Mouse (Mus musculus) embryonic facial prominence, embryonic 15.5 days (tissue): ENCODE results near the gene H60b. TPM values are rescaled to one million over a fixed set of nuclear protein-coding genes. Genes with fewer than 3 reads are reported as not detected.
"Not testable (repeated sequence)": the region's sequence is repeated elsewhere in the genome, so short reads cannot be mapped to it uniquely, and the experiment has no call there.

Experiments
- ATAC-seq: fragments of 200-750 bp; cut with Nextera tagmentation; 2 replicates; pipeline ENCODE4 v1.8.0; 2017; ENCODE audit warnings: low read depth, moderate TSS enrichment; ENCODE audit not compliant: insufficient number of reproducible peaks, low FRiP score, low TSS enrichment
- H3K27ac ChIP-seq: fragments of 300-500 bp; sonication (generic); replicated peaks from 2 replicates; pipeline ENCODE4 v1.5.1; 2015; ENCODE audit warnings: mild to moderate bottlenecking, inconsistent platforms
- H3K27me3 ChIP-seq: fragments of 300-500 bp; sonication (generic); 2 replicates; pipeline ENCODE4 v1.6.1; 2015; ENCODE audit warnings: inconsistent platforms
- H3K36me3 ChIP-seq: fragments of 300-500 bp; sonication (generic); 2 replicates; pipeline ENCODE4 v1.6.1; 2015; ENCODE audit warnings: mild to moderate bottlenecking, inconsistent platforms
- H3K4me1 ChIP-seq: fragments of 300-500 bp; sonication (generic); 2 replicates; pipeline ENCODE4 v1.6.1; 2015; ENCODE audit warnings: inconsistent platforms
- H3K4me2 ChIP-seq: fragments of 300-500 bp; sonication (generic); replicated peaks from 2 replicates; pipeline ENCODE4 v1.6.1; 2015; ENCODE audit warnings: mild to moderate bottlenecking, inconsistent platforms
- H3K4me3 ChIP-seq: fragments of 300-500 bp; sonication (generic); replicated peaks from 2 replicates; pipeline ENCODE4 v1.5.1; 2015; ENCODE audit warnings: mild to moderate bottlenecking, inconsistent platforms
- H3K9ac ChIP-seq: fragments of 300-500 bp; sonication (generic); 2 replicates; pipeline ENCODE4 v1.6.1; 2015; ENCODE audit warnings: inconsistent platforms
- H3K9me3 ChIP-seq: fragments of 300-500 bp; sonication (generic); replicated peaks from 2 replicates; pipeline ENCODE4 v1.6.1; 2016; ENCODE audit warnings: inconsistent platforms
- WGBS: fragments of 180-500 bp; shearing (Covaris S2); methylation state at CpG from one replicate; pipeline ENCODE4 v1.1.7; 2015; 5-methylcytosine and 5-hydroxymethylcytosine counted together
- polyA plus RNA-seq: library from polyadenylated mRNA; unstranded; fragments of >200 nt; fragmentation: Nextera tagmentation; extraction: Ambion mirVana; gene quantifications from 2 replicates; pipeline ENCODE4 v1.2.1, GENCODE M21; 2015

H60b gene
- polyA plus RNA-seq, 1 experiment from 2014 or later = 0.71 TPM

DNA sequence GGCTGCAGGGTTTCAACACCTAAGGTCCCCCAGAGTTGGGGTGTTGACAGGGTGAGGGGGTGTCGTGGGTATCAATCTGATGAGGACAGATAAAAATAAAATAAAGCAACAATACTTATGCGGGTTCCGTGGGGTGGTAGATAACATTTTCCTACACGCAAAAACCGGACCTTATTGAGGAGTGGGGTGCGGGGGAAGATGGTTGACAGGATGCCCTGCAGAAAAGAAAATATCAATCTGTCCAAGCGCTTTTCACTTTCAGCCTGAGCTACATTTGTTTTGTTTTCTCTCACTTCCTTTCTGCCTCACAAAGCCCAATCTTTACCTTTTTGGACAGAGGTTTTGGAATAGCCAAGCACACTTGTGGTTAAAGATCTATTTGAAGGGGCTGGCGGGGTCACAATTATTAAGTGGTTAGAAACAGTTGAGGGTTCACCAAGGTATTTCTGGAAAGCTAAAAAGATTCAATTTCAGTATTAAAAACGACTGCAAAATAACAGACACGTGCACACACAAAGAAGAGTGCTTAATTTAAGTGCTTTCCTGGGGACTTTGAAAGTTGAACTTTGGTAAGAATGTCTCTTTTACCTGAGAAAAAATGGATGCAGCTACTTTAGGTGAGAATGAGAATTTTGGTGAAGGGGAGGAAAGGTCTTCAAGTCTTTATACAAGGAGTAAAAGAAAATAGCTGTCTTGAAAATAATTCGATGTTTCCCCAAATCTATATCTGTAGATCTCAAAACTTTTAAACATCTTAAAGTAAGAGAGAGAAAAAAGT is 6.3 kb upstream of the H60b start:
- H3K9ac ChIP-seq, H3K9me3 ChIP-seq, H3K27ac ChIP-seq, ATAC-seq, H3K36me3 ChIP-seq, H3K4me2 ChIP-seq: not testable (repeated sequence)
- 0 out of 2 replicates have a peak overlapping the region, but pooled peaks have one; percentile 69 for H3K4me3 ChIP-seq
- H3K27me3 ChIP-seq = peaks cover 57% of the 10 kb centered on the region
- peaks cover 31% of the 10 kb centered on the region for H3K4me1 ChIP-seq
- 4% methylated on average over 11 of the region's 11 CpGs for WGBS

DNA sequence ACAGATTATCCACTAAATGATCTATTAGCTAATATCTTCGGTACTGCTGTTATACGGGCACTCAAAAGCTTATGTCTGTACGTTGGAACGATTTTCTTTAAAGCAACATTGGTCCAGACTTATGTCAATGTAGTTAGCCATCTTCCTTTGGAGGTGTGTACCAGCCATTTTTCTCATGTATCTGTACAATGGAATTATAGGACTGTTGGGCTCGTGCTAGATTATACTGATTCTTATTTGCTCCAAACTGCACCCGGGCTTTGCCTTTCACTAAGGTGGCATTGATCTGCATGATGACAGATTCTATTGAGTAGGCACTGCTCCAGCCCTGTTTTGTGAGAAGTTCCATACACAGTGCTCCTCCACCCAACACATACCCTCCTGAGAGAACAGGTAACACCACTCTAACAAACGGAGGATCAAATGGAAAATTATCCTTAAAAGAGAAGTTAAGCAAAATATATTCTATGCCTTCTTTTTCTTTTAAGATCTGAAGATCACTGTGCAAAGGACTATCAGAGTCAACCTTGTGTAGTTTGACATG is 5.2 kb upstream of the H60b start:
- H3K36me3 ChIP-seq, H3K9ac ChIP-seq, H3K4me3 ChIP-seq, H3K27ac ChIP-seq, ATAC-seq, H3K4me2 ChIP-seq, H3K9me3 ChIP-seq: not testable (repeated sequence)
- peaks cover 65% of the 10 kb centered on the region for H3K27me3 ChIP-seq
- H3K4me1 ChIP-seq = peaks cover 31% of the 10 kb centered on the region
- 13% methylated on average over 7 of the region's 7 CpGs for WGBS

DNA sequence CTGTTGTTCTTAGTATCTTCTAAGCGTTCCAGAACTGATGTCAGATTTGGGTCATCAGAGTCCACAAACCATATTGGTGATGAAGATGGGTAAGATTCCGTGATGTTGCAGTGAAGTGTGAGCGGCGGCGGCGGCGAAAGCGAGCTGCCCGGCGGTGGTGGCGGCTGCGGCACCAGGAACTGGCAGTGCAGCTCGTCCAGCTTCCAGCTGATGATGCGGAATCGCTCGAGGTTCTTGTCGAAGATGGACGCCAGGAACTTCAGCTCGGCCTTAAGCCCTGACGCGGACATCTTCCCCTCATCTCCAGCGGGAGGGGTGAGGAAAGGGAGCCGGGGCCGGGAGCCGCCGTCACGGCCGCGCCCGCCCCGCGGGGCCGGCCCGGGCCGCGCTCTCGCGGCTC is 4.3 kb upstream of the H60b start:
- H3K27me3 ChIP-seq = peaks cover 74% of the 10 kb centered on the region
- not testable (repeated sequence) for H3K9me3 ChIP-seq, H3K36me3 ChIP-seq, H3K27ac ChIP-seq, H3K9ac ChIP-seq, ATAC-seq
- under 1% methylated on average over 38 of the region's 38 CpGs for WGBS
- peaks cover 37% of the 10 kb centered on the region for H3K4me1 ChIP-seq
- peak overlapping the region; percentile 33 for H3K4me3 ChIP-seq
- H3K4me2 ChIP-seq = peak overlapping the region; percentile 49

DNA sequence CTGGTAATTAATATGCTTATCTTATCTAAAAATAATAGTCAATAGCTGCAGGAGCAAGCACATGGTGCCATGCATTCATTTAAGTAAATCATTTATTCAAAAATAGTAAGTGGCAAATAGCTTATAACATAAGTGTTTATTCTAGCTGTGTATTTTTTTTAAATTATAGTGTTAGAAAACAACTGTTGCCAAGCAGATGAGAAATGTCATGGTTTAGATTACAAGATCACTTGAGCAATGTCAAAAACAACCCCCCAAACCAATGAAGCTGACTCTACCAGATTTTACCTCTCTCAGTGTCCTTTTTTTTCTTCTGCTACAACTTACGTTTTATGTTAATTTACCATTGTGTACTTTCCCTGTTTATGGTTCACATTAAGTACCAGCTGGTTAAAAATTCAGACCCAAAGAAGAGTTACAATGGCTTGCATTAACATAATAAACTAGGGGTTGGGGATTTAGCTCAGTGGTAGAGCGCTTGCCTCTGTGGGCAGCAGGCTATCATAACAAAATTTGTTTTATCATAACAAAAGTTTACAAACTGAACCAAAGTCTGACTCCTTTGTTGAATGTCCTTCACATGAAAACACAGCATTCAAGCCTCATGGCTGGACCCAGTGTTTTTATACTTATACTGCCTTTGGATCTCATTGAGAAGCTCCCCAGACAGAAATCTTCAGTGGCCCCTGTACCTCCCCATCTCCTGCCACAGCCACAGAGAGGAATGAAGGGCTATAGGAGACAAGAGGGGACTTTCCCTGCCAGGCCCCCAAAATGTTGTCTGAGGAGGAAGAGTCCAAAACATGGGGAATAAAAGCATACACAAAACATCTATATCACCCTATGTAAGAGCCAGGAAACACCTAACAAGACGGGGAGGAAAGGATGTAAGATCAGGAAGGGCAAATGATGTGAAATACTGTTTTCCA is 3.3 kb upstream of the H60b start:
- H3K9ac ChIP-seq = no peak overlapping the region
- 11% methylated on average over 3 of the region's 3 CpGs for WGBS

DNA sequence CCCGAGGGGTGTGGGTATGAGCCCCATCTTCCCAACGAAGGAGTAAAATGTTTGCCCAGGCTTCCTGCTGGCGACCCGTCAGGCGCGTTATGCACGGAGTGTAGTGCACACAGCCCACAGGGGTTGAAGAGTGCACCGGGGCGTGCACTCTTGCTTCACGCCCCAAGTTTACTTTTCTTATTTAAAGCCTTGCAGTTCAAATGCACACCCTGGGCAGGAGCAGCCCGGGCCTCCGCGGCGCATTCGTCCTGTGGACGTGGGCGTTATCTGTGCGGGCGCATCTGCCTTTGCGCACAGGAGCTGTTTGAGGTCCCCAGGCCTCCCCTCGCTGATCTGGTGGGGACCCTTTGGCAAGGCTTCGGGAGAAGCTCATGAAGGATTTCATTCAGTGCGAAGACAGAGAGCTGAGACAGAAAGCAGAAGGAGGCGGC is 760 bp downstream of the H60b start:
- Histone ChIP-seq H3K9ac (no peak overlapping the region), H3K27ac (no peak overlapping the region), H3K27me3 (peaks cover 59% of the 10 kb centered on the region), H3K9me3 (no peaks in the 10 kb centered on the region), H3K36me3 (no peaks in the 10 kb centered on the region), H3K4me3 (peak overlapping the region; percentile 39), H3K4me1 (peaks cover 16% of the 10 kb centered on the region), H3K4me2 (peak overlapping the region; percentile 56)
- WGBS = under 1% methylated on average over 24 of the region's 24 CpGs
- no peak; the same call in 1 of the 2 replicates for ATAC-seq

More for the DNA sequence above, 3.3 kb upstream of the H60b start:
- Histone ChIP-seq H3K4me3 (no peak overlapping the region), H3K4me1 (peaks cover 30% of the 10 kb centered on the region), H3K27ac (no peak overlapping the region), H3K36me3 (no peaks in the 10 kb centered on the region), H3K4me2 (no peak overlapping the region), H3K9me3 (no peaks in the 10 kb centered on the region), H3K27me3 (peaks cover 78% of the 10 kb centered on the region)
- no peak for ATAC-seq

DNA sequence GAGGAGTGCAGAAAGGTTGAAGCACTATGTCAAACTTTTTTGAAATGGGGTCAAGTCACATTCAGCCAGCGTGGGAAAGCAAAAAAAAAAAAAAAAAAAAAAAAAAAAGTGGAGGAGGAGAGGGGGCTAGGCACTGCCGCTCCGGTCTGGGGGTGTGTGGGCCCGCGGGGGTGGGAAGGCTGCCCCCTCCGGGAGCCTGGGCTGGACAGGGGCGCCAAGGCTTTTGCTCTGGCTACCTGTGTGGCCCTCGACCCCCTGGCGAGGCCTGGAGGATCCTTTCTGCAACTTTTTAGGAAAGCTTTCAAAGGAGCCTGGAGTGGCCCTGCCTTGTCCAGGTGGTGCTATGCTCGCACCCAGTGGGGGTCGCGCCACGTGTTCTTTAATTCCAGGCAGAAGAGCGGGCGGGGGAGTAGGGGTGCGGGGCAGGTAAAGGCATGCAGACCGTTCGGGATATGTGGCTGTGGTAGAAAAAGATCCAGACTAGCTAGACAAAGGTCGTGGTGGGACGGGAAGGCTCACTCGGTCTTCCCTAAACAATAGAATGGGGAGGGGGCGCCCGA is 1.3 kb downstream of the H60b start:
- no peak for ATAC-seq
- peaks cover 57% of the 10 kb centered on the region for H3K27me3 ChIP-seq
- no peak overlapping the region for H3K9ac ChIP-seq
- no peaks in the 10 kb centered on the region for H3K9me3 ChIP-seq
- H3K4me2 ChIP-seq = no peak overlapping the region
- H3K36me3 ChIP-seq = no peaks in the 10 kb centered on the region
- WGBS = 2% methylated on average over 23 of the region's 23 CpGs
- no peak overlapping the region for H3K27ac ChIP-seq
- H3K4me3 ChIP-seq = no peak overlapping the region
- H3K4me1 ChIP-seq = peaks cover 13% of the 10 kb centered on the region

DNA sequence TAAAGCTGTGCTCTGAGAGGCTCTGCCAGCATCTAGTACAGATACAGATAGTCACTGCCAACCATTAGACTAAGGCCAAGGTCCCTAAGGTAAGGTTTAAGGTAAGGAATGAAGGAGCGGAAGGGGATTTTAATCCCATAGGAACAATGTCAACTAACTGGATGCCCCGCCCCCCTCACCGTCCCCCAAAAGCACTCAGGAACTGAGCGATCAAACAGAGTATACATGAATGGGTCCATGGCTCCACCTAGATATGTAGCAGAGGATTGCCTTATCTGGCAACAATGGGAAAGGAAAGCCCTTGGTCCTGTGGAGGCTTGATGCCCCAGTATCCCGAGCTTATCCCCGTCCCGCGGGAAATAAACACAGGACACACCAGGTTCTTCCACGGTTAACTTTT is 4.9 kb downstream of the H60b start:
- not testable (repeated sequence) for H3K27ac ChIP-seq, H3K9me3 ChIP-seq, H3K4me3 ChIP-seq, ATAC-seq, H3K36me3 ChIP-seq, H3K9ac ChIP-seq
- H3K27me3 ChIP-seq = peaks cover 25% of the 10 kb centered on the region
- H3K4me2 ChIP-seq = peak overlapping the region; percentile 40
- H3K4me1 ChIP-seq = peaks cover 10% of the 10 kb centered on the region
- 7% methylated on average over 9 of the region's 9 CpGs for WGBS

DNA sequence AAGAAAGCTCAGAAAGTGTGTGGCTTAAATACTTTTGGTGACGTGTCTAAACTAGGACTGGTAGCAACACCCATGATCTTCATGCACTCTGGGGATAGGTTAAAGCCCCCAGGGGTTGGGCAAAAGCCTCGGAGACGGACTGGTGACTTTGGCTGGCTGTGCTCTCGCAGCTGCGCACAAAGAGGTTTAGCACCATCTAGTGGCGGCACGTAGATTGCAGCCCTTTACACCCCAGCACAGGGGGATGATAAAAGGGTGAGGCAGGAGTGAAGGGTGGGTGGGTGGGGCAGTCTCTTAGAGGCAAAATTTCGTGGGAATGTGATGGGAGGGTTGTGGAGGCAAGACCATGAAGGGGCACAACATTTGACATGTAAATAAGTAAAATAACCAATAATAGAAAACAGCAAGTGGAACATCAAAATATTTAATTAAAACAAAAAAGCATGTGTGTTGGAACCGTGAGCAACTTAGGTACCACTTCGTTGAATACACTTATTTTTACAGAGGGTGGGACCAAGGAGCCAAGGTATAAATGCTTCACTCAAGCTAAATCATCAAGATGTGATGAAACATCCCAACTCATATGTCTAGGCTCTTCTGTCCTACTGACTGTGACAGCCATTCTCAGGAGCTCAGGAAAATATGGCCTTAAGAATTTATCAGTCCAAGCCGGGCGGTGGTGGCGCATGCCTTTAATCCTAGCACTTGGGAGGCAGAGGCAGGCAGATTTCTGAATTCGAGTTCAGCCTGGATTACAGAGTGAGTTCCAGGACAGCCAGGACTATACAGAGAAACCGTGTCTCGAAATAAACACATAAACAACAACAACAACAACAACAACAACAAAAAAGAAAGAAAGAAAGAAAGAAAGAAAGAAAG is 5.6 kb downstream of the H60b start:
- H3K27me3 ChIP-seq = peaks cover 19% of the 10 kb centered on the region
- H3K4me3 ChIP-seq, H3K36me3 ChIP-seq, ATAC-seq, H3K9ac ChIP-seq, H3K4me1 ChIP-seq, H3K9me3 ChIP-seq, H3K27ac ChIP-seq: not testable (repeated sequence)
- peak overlapping the region; percentile 40 for H3K4me2 ChIP-seq
- 33% methylated on average over 16 of the region's 16 CpGs for WGBS

DNA sequence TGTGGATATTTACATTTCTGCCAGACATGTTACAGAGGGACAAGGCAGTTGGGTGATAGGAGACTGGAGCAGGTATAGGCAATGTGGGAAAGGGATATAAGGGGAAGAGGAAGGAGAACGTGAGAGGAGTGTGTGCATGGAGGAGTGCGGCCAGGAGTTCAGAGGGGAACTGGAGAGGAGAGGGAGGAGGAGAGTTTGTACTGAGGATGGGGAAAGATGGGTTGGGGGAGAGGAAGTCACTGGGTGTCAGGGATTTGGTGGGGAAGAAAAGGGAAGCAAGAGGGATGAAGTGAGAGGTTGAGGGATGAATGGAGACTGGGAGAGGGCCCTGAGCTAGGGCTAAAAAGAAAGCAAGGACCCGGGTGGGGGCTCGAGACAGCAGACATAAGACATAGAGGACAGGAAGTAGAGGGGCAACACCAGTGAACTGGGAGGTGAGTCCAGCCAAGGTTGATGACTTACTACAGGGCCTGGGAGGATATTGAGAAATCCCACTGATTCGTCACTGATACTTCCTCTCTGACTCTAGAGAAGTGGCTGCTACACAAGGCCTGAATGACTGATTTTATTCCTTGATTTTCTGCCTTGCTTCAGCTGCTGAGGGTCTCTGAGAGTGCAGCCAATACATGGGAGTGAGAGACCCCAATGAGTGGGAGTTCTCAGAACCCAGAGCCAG is 7.1 kb downstream of the H60b start:
- ATAC-seq, H3K9me3 ChIP-seq, H3K4me2 ChIP-seq, H3K36me3 ChIP-seq, H3K27me3 ChIP-seq, H3K4me1 ChIP-seq, H3K9ac ChIP-seq, H3K4me3 ChIP-seq, H3K27ac ChIP-seq: not testable (repeated sequence)
- WGBS = 65% methylated on average over 5 of the region's 5 CpGs

DNA sequence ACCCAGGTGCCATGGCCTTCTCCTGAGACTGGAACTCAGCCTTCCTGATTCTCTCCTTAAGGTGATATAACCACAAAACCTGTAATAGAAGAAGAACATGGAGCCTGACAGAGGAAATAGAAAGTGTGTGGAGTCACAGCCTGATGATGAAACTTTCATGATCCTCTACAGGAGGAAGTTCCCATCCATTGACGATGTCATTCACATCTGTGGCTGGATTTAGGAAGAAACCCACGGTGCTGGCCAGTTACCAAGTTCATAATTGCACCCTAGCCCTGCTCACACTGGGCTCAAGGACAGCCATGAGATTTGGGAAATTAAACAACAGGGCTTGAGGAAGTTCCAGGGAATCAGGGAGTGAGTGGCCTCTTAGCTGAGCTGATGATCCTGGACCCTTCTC is 7.6 kb downstream of the H60b start:
- not testable (repeated sequence) for H3K36me3 ChIP-seq, H3K27ac ChIP-seq, ATAC-seq, H3K9me3 ChIP-seq, H3K4me1 ChIP-seq, H3K4me3 ChIP-seq, H3K27me3 ChIP-seq, H3K9ac ChIP-seq, H3K4me2 ChIP-seq
- WGBS = 49% methylated on average over 2 of the region's 2 CpGs
